21 mouse cellular contexts compared by ENCODE assay signal in the genomic region with DNA sequence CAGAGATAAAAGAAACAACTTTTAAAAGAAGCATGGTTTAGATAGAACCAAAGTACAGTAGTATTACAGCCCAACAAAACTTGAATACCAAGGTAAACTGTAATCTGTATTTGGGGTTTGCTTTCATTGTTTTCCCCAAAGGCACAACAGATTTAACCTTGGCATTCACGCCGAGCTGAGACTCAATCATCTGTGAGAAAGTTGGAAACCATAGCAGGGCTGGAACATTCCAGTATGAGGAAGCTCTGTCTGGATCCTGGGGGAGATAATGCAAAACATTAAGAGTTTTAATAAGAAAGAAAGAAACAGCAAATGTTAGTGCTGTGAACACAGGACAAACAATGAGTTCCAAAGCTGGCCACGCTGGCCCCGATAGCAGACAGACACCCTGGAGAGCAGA.
DNase-seq lines count a peak whose midpoint lies in the region; ATAC-seq and TF ChIP-seq lines count a peak whose summit lies in the region.
"Had no signal": no experiment of that assay in that cellular context is flagged by ENCODE, and none has a peak within 500 bp of the region (broad histone marks: within the 10 kb centered on the region; RNA-seq: fewer than 3 reads in every experiment).

No protein-coding gene starts in this region.

- no peak for TF ChIP-seq CTCF in hindbrain, postnatal 0 days (IDR thresholded peaks at IDR 0.05; ENCODE audit: low read depth)
- TF ChIP-seq CTCF in CH12.LX (conservative IDR thresholded peaks at IDR 0.05 in 1 of 2, IDR thresholded peaks at IDR 0.05 in 1 of 2; ENCODE audit: low read depth in 2 of 2, low read length in 2 of 2): no peak

- 28% methylated on average over 4 of the region's 4 CpGs for WGBS in embryonic facial prominence, embryonic 14.5 days
- 54% methylated on average over 4 of the region's 4 CpGs for WGBS in embryonic facial prominence, embryonic 10.5 days
- 44% methylated on average over 4 of the region's 4 CpGs for WGBS in hindbrain, postnatal 0 days
- 48% methylated on average over 4 of the region's 4 CpGs for WGBS in hindbrain, embryonic 16.5 days
- 72% methylated on average over 4 of the region's 4 CpGs for WGBS in liver, embryonic 11.5 days

- TF ChIP-seq POLR2A in CH12.LX (IDR thresholded peaks at IDR 0.05; ENCODE audit: low read depth, low read length): no peak

- no peak overlapping the region for H3K4me3 ChIP-seq in embryonic facial prominence, embryonic 14.5 days (ENCODE audit: low read depth, low read length)
- no peak overlapping the region for H3K4me3 ChIP-seq in embryonic facial prominence, embryonic 10.5 days
- H3K4me3 ChIP-seq in hindbrain, postnatal 0 days (ENCODE audit: low read length): no peak overlapping the region
- no peak overlapping the region for H3K4me3 ChIP-seq in hindbrain, embryonic 16.5 days (ENCODE audit: low read length)
- no peak overlapping the region for H3K4me3 ChIP-seq in CH12.LX (replicated peaks in 1 of 3; ENCODE audit: low read depth in 2 of 3, low read length in 2 of 3, poor library complexity in 1 of 3)
- H3K4me3 ChIP-seq in liver, embryonic 11.5 days (ENCODE audit: low read depth, low read length): no peak overlapping the region
- H3K4me3 ChIP-seq: embryonic facial prominence, embryonic 12.5 days; erythroblast, embryonic 14.5 days; forebrain, embryonic 15.5 days; heart, embryonic 10.5 days; hindbrain, embryonic 13.5 days had no signal

- in situ Hi-C loops in CH12.LX (cut with MboI; ENCODE audit: low pct_ligation_motif_present, low pct_unique_long_range_greater_than_20kb, low sequenced_read_pairs): no loop called here

- no peaks in the 10 kb centered on the region for H3K36me3 ChIP-seq in embryonic facial prominence, embryonic 14.5 days (ENCODE audit: control insufficient read depth, insufficient read depth, low read length)
- H3K36me3 ChIP-seq in embryonic facial prominence, embryonic 10.5 days (replicated peaks): no peaks in the 10 kb centered on the region
- H3K36me3 ChIP-seq in hindbrain, postnatal 0 days (ENCODE audit: insufficient read depth, low read length): no peaks in the 10 kb centered on the region
- no peaks in the 10 kb centered on the region for H3K36me3 ChIP-seq in hindbrain, embryonic 16.5 days (ENCODE audit: control insufficient read depth, insufficient read depth, low read length)
- H3K36me3 ChIP-seq in CH12.LX (replicated peaks in 1 of 2; ENCODE audit: control insufficient read depth in 1 of 2, insufficient read depth in 1 of 2, low read length in 1 of 2): no peaks in the 10 kb centered on the region
- H3K36me3 ChIP-seq in liver, embryonic 11.5 days (ENCODE audit: control insufficient read depth, insufficient read depth, low read length): no peaks in the 10 kb centered on the region
- H3K36me3 ChIP-seq: embryonic facial prominence, embryonic 12.5 days; forebrain, embryonic 15.5 days; heart, embryonic 10.5 days; hindbrain, embryonic 13.5 days had no signal

- no peak overlapping the region for H3K9ac ChIP-seq in embryonic facial prominence, embryonic 14.5 days (ENCODE audit: low read depth, low read length)
- no peak overlapping the region for H3K9ac ChIP-seq in hindbrain, postnatal 0 days (replicated peaks; ENCODE audit: low read length)
- H3K9ac ChIP-seq in hindbrain, embryonic 16.5 days (ENCODE audit: low read depth, low read length): no peak overlapping the region
- no peak overlapping the region for H3K9ac ChIP-seq in CH12.LX (ENCODE audit: insufficient read depth, low read depth)
- no peak overlapping the region for H3K9ac ChIP-seq in liver, embryonic 11.5 days (ENCODE audit: low read depth, low read length)
- H3K9ac ChIP-seq: embryonic facial prominence, embryonic 12.5 days; forebrain, embryonic 15.5 days; hindbrain, embryonic 13.5 days had no signal

- H3K4me2 ChIP-seq in embryonic facial prominence, embryonic 14.5 days (ENCODE audit: low read depth, low read length): no peak overlapping the region
- H3K4me2 ChIP-seq in hindbrain, postnatal 0 days (ENCODE audit: low read depth, low read length): peak overlapping the region; percentile 16; the same call in 1 of the 2 replicates
- H3K4me2 ChIP-seq in hindbrain, embryonic 16.5 days (ENCODE audit: low read length): no peak overlapping the region
- peak overlapping the region; percentile 26; the same call in 1 of the 2 replicates for H3K4me2 ChIP-seq in CH12.LX (ENCODE audit: insufficient read depth, low read depth, poor library complexity, severe bottlenecking)
- H3K4me2 ChIP-seq in liver, embryonic 11.5 days: no peak overlapping the region
- H3K4me2 ChIP-seq: embryonic facial prominence, embryonic 12.5 days; forebrain, embryonic 15.5 days; hindbrain, embryonic 13.5 days had no signal

- no peak for TF ChIP-seq EP300 in CH12.LX (IDR thresholded peaks at IDR 0.05; ENCODE audit: low read length)

- no peaks in the 10 kb centered on the region for H3K27me3 ChIP-seq in embryonic facial prominence, embryonic 14.5 days (replicated peaks; ENCODE audit: control insufficient read depth, insufficient read depth, low read length)
- H3K27me3 ChIP-seq in embryonic facial prominence, embryonic 10.5 days (replicated peaks; ENCODE audit: low read depth, poor library complexity, severe bottlenecking): no peaks in the 10 kb centered on the region
- H3K27me3 ChIP-seq in hindbrain, postnatal 0 days (ENCODE audit: insufficient read depth, low read length): no peaks in the 10 kb centered on the region
- no peaks in the 10 kb centered on the region for H3K27me3 ChIP-seq in hindbrain, embryonic 16.5 days (replicated peaks; ENCODE audit: control insufficient read depth, insufficient read depth, low read length)
- H3K27me3 ChIP-seq in CH12.LX (replicated peaks): no peaks in the 10 kb centered on the region
- H3K27me3 ChIP-seq in liver, embryonic 11.5 days (replicated peaks; ENCODE audit: control insufficient read depth, insufficient read depth, low read length): no peaks in the 10 kb centered on the region
- H3K27me3 ChIP-seq: embryonic facial prominence, embryonic 12.5 days; forebrain, embryonic 15.5 days; hindbrain, embryonic 13.5 days had no signal

- H3K79me2 ChIP-seq in CH12.LX (replicated peaks; ENCODE audit: control insufficient read depth, extremely low read depth, insufficient read depth, poor library complexity, severe bottlenecking): no peaks in the 10 kb centered on the region

- no peak for ATAC-seq in embryonic facial prominence, embryonic 14.5 days (ENCODE audit: low read depth)
- ATAC-seq in hindbrain, postnatal 0 days: no peak
- ATAC-seq in hindbrain, embryonic 16.5 days: no peak
- no peak for ATAC-seq in liver, embryonic 11.5 days (replicated peaks; ENCODE audit: low FRiP score)
- ATAC-seq: activated CD4-positive, CD25-positive, alpha-beta regulatory T cell, adult 4 months; forebrain, embryonic 15.5 days; intestine, embryonic 16.5 days had no signal

- peak; percentile 77 for DNase-seq in embryonic facial prominence, embryonic 14.5 days (ENCODE audit: low spot score)
- no peak for DNase-seq in embryonic facial prominence, embryonic 10.5 days (ENCODE audit: low spot score)
- DNase-seq in hindbrain, postnatal 0 days (ENCODE audit: low spot score): peak; percentile 4
- DNase-seq in CH12.LX (ENCODE audit: extremely low read depth) (no peak), R1 (ENCODE audit: low read depth, low spot score) (peak; percentile 9)
- no peak for DNase-seq in neural tube, embryonic 10.5 days (ENCODE audit: extremely low spot score, low spot score)
- no peak for DNase-seq in liver, embryonic 11.5 days (ENCODE audit: low spot score)
- DNase-seq: adrenal gland, postnatal 25 days; cerebellum, adult 2 months; embryo, embryonic 11 days; gastrocnemius, postnatal 25 days; heart, adult 11 months; heart, postnatal 10 days had no signal

- TF ChIP-seq RAD21 in CH12.LX (IDR thresholded peaks at IDR 0.05; ENCODE audit: low read depth, low read length): no peak

- H3K9me3 ChIP-seq in embryonic facial prominence, embryonic 14.5 days (ENCODE audit: control insufficient read depth, low read length): no peaks in the 10 kb centered on the region
- H3K9me3 ChIP-seq in embryonic facial prominence, embryonic 10.5 days: no peaks in the 10 kb centered on the region
- no peaks in the 10 kb centered on the region for H3K9me3 ChIP-seq in hindbrain, postnatal 0 days (ENCODE audit: low read length)
- no peaks in the 10 kb centered on the region for H3K9me3 ChIP-seq in hindbrain, embryonic 16.5 days (ENCODE audit: control insufficient read depth, low read length)
- H3K9me3 ChIP-seq in CH12.LX (replicated peaks; ENCODE audit: low read length): no peaks in the 10 kb centered on the region
- no peaks in the 10 kb centered on the region for H3K9me3 ChIP-seq in liver, embryonic 11.5 days (ENCODE audit: control insufficient read depth, low read length)
- H3K9me3 ChIP-seq: embryonic facial prominence, embryonic 12.5 days; forebrain, embryonic 15.5 days; heart, embryonic 10.5 days; hindbrain, embryonic 13.5 days had no signal

- dilution Hi-C loops in CH12.LX (cut with MboI; ENCODE audit: extremely low pct_ligation_motif_present, extremely low pct_unique_long_range_greater_than_20kb, low sequenced_read_pairs): no loop called here

- peaks cover 33% of the 10 kb centered on the region for H3K4me1 ChIP-seq in embryonic facial prominence, embryonic 14.5 days (ENCODE audit: control insufficient read depth, insufficient read depth, low read length)
- H3K4me1 ChIP-seq in embryonic facial prominence, embryonic 10.5 days: peaks cover 22% of the 10 kb centered on the region
- peaks cover 4% of the 10 kb centered on the region for H3K4me1 ChIP-seq in hindbrain, postnatal 0 days (ENCODE audit: insufficient read depth, low read length)
- H3K4me1 ChIP-seq in hindbrain, embryonic 16.5 days (ENCODE audit: control insufficient read depth, insufficient read depth, low read depth, low read length): peaks cover 5% of the 10 kb centered on the region; the same call in 1 of the 2 replicates
- H3K4me1 ChIP-seq in CH12.LX (ENCODE audit: control insufficient read depth in 1 of 2, insufficient read depth in 2 of 2): peaks cover 0 to 10% of the 10 kb centered on the region in 2 experiments; a peak in 2 of 4 replicates
- H3K4me1 ChIP-seq in liver, embryonic 11.5 days (replicated peaks; ENCODE audit: control insufficient read depth, insufficient read depth, low read length): no peaks in the 10 kb centered on the region

- H3K27ac ChIP-seq in embryonic facial prominence, embryonic 14.5 days (replicated peaks; ENCODE audit: low read depth, low read length): peak overlapping the region; percentile 67; the same call in 1 of the 2 replicates
- H3K27ac ChIP-seq in embryonic facial prominence, embryonic 10.5 days (replicated peaks): no peak overlapping the region
- no peak overlapping the region for H3K27ac ChIP-seq in hindbrain, postnatal 0 days
- no peak overlapping the region for H3K27ac ChIP-seq in hindbrain, embryonic 16.5 days (ENCODE audit: low read depth, low read length)
- no peak overlapping the region for H3K27ac ChIP-seq in CH12.LX (ENCODE audit: insufficient read depth, low read depth)
- no peak overlapping the region for H3K27ac ChIP-seq in liver, embryonic 11.5 days (ENCODE audit: low read depth, low read length)
- H3K27ac ChIP-seq: embryonic facial prominence, embryonic 12.5 days; forebrain, embryonic 15.5 days; heart, embryonic 10.5 days; hindbrain, embryonic 13.5 days had no signal

TF ChIP-seq in CH12.LX, 34 proteins besides CTCF, POLR2A, EP300 and RAD21:
- TF ChIP-seq MEF2A (IDR thresholded peaks at IDR 0.05; ENCODE audit: borderline replicate concordance, low read depth, low read length): no peak
- no peak for TF ChIP-seq ZKSCAN1 (IDR thresholded peaks at IDR 0.05; ENCODE audit: borderline replicate concordance, low read depth, low read length)

Comparison
In these comparisons a context has a peak if more than half of its experiments do, and no peak if none do; other contexts are left out.
1. DNase-seq: peak in embryonic facial prominence, embryonic 14.5 days (single experiment), hindbrain, postnatal 0 days (single experiment) and R1 (single experiment); none in embryonic facial prominence, embryonic 10.5 days (single experiment), CH12.LX (single experiment), neural tube, embryonic 10.5 days (single experiment) and liver, embryonic 11.5 days (single experiment).
2. H3K4me2 ChIP-seq: peak in hindbrain, postnatal 0 days (single experiment) and CH12.LX (single experiment); none in embryonic facial prominence, embryonic 14.5 days (single experiment), hindbrain, embryonic 16.5 days (single experiment) and liver, embryonic 11.5 days (single experiment).